Mouse (Mus musculus) bone marrow macrophage, adult 2 months (primary cell): ENCODE data around the gene Gpr150.

ENCODE experiments used
- CTCF ChIP-seq: IDR thresholded peaks from 2 replicates; pipeline ENCODE4 v1.5.1; 2012; ENCODE audit warnings: low read depth, mild to moderate bottlenecking, low read length, moderate library complexity
- POLR2A ChIP-seq: IDR thresholded peaks from 2 replicates; pipeline ENCODE4 v1.6.1; 2012; ENCODE audit warnings: mild to moderate bottlenecking, low read depth, low read length, borderline replicate concordance

GRCm38 (mm10) chr13:76063548-76063947 lies 6.8 kb upstream of the Gpr150 start:
- TF ChIP-seq CTCF (no peak), POLR2A (no peak)
